Mouse (Mus musculus) thymus, adult 2 months (tissue): Measurements from ENCODE around the gene Ap4e1.

Source experiments
- CTCF ChIP-seq: fragments of 200-500 bp; IDR thresholded peaks from 2 replicates; pipeline ENCODE4 v1.5.1; 2012; ENCODE audit warnings: mild to moderate bottlenecking, control low read depth, low read length, moderate library complexity, borderline replicate concordance; ENCODE audit not compliant: control insufficient read depth, poor library complexity, insufficient read depth; ENCODE audit errors: extremely low read depth
- POLR2A ChIP-seq: fragments of 200-500 bp; IDR thresholded peaks from 2 replicates; pipeline ENCODE4 v1.6.1; 2012; ENCODE audit warnings: mild to moderate bottlenecking, low read length, control low read depth, moderate library complexity; ENCODE audit not compliant: control insufficient read depth, poor library complexity, insufficient read depth; ENCODE audit errors: extremely low read depth

- TF ChIP-seq CTCF (no peak), POLR2A (no peak)
These were observed 60.3 kb downstream of the Ap4e1 start for GRCm38 (mm10) chr2:127068806-127069205.
